Mouse (Mus musculus) cortical plate, adult 2 months (tissue): Measurements from ENCODE around the gene Phf21a. TPM values are rescaled to one million over a fixed set of nuclear protein-coding genes. Genes with fewer than 3 reads are reported as not detected.

Experiments
- H3K27ac ChIP-seq: fragments of 200-500 bp; 2 replicates; pipeline ENCODE4 v1.5.1; 2012; ENCODE audit warnings: low read length, control low read depth, inconsistent platforms; ENCODE audit not compliant: insufficient read depth
- H3K4me1 ChIP-seq: fragments of 200-500 bp; 2 replicates; pipeline ENCODE4 v1.6.1; 2011; ENCODE audit warnings: low read length; ENCODE audit not compliant: control insufficient read depth, insufficient read depth
- H3K4me3 ChIP-seq: fragments of 200-500 bp; 2 replicates; pipeline ENCODE4 v1.5.1; 2011; ENCODE audit warnings: mild to moderate bottlenecking, low read length, control low read depth; ENCODE audit not compliant: insufficient read depth
- CTCF ChIP-seq: fragments of 200-500 bp; IDR thresholded peaks from 2 replicates; pipeline ENCODE4 v1.5.1; 2011; ENCODE audit warnings: mild to moderate bottlenecking, control low read depth, low read length; ENCODE audit not compliant: insufficient read depth; ENCODE audit errors: extremely low read depth
- POLR2A ChIP-seq: fragments of 200-500 bp; IDR thresholded peaks from 2 replicates; pipeline ENCODE4 v1.6.1; 2011; ENCODE audit warnings: mild to moderate bottlenecking, low read length, control low read depth; ENCODE audit not compliant: insufficient read depth; ENCODE audit errors: extremely low read depth
- polyA plus RNA-seq: library from polyadenylated mRNA; depleted of rRNA; stranded (reverse); fragments of >200 nt; gene quantifications from 2 replicates; pipeline ENCODE4 v1.2.3, GENCODE M21; 2012

Phf21a gene
- polyA plus RNA-seq, 1 experiment: 47.1 TPM

DNA sequence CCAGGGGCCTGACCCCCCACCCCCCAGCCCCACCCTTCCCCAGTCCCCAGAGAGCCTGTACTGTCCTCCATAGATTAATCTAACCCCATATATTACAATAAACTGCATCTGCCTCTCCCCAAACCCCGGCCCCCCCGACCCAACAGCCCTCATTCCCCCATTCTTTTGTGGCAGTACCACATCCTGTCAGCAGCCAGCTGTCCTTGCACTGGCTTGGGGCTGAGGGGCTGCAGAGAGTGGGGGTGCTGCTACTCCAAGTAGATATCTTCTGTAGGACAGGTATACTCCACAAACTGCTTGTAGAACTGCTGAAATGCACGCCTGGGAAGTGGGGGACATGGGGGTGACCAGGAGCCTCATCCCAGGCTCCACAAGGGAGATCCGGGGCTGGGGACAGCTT lies 291.2 kb downstream of the Phf21a start:
- no peaks in the 10 kb centered on the region for H3K4me1 ChIP-seq
- H3K4me3 ChIP-seq: no peak overlapping the region
- TF ChIP-seq POLR2A: no peak
- TF ChIP-seq CTCF: no peak
- H3K27ac ChIP-seq: no peak overlapping the region

DNA sequence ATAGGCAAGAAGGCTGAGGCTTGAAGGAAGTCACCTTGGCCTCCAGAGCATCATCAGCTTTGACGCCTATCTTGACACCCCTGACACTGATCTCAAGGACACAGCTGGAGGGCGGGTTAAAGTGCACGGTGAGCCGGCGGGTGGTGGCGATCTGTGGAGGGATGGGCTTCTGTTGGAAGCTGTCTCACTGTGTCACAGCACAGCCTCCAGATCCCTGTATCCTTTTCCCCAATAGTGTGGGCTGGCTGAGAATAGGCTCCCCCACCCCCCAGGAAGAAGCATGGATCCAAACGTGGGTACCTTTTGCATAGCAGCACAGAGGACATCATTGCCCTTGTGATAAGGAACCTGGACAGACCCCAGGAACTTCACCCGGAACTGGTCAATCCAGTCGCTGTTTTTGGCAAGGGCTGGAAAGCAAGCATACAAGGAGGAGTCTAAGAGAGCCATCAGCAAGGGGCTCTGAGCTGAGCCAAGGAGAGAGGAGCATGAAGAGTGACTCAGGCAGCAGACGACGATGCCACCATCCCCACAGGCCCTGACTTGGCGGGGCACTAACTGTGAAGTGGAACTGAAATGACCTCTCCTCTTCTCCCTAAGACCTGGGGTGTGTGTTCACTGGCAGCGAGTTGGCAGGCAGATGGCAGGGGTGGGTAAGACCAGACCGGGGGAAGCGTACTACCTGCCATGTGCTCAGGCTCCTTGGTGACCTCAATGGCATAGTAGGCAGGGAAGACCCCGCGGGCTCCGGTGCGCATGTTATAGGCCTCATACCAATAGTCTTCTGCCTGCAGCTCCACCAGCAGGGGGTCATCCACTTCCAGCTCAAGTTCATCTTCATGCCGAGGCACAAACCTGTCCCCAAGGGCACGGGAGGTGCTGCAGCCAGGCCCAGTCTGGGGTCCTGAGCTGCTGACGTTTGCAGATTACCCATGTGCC lies 292.5 kb downstream of the Phf21a start:
- TF ChIP-seq CTCF (no peak), POLR2A (no peak)
- Histone ChIP-seq H3K4me1 (peaks cover 2% of the 10 kb centered on the region; the same call in 1 of the 2 replicates), H3K27ac (no peak overlapping the region), H3K4me3 (no peak overlapping the region)

DNA sequence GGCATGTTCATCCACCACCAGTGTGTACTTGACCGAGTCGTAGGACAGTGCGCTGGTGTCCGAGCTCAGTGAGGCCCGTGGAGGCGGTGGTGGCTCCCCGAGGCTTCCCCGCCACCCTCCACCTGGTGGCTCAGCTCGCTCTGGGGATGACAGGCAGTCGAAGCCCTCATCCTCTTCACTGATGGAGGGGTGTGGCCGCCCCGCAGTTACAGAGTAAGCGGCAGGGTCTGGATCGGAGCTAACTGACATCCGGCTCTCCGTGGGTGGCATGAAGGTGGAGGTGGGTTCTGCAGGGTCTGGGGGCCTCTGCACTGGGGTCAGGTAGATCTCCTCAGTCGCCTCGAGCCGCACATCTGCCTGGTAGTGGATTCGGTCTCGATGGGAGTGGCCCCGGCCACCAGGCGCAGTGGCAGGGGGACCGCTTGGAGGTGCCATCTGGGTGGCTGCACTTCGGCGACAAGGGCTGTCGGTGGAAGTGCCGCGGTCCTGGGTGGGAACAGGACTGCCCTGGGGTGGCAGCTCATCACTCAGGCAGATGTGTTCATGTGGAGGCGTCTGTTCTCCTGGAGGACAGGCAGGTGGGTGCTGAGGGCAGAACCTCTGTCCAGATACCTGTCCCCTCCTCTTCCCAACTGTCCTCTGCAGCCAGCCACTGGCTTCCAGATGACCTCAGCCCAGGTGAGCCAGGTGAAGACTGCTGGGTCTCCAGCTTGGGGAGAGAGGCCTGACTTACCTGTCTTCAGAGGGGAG lies 294.1 kb downstream of the Phf21a start:
- H3K4me3 ChIP-seq: peak overlapping the region; percentile 88
- H3K27ac ChIP-seq: peak overlapping the region; percentile 95
- H3K4me1 ChIP-seq: peaks cover 10% of the 10 kb centered on the region; the same call in 1 of the 2 replicates
- no peak for TF ChIP-seq POLR2A
- TF ChIP-seq CTCF: no peak

DNA sequence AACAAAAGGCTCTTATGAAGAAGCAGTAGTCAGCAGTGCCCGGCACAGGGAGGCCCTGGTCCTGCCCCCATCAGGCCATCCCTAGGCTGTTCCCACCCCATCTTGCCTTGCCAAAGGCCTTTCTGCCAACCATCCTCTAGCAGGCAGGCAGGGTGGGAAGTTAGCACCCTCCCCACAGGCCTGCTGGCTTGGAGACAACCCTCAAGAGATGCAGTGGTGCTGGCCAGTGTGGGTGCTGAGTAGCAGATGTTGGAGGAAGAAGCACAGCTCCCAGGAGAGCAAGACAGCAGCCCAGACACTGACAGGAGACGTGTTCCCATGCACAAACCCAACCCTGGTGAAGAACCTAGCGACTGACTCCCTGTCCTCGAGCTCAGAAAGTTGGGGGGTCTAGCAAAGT lies 294.7 kb downstream of the Phf21a start:
- TF ChIP-seq POLR2A: no peak; the same call in 1 of the 2 replicates
- TF ChIP-seq CTCF: no peak
- peaks cover 12% of the 10 kb centered on the region for H3K4me1 ChIP-seq
- H3K27ac ChIP-seq: peak overlapping the region; percentile 95
- H3K4me3 ChIP-seq: peak overlapping the region; percentile 88

DNA sequence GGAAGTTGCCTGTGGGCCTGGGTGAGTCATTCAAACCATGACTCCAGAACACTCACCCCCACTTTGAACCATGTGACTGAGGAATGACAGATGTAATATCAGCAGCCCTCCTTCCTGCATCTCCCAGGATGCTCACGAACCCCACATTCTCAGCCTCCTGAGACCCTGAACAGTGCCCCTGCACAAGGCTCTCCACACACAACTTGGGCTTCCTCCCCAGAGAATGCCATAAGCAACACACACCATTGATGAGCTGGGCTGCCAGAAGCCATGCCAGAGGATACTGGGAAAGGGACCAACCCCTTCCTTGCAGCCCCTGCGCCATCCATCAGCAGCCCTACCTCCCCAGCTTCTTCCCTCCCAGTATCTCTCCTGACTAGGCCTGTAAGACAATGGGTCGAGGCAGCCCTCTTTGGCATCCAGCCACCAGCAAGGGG lies 295.2 kb downstream of the Phf21a start:
- peaks cover 15% of the 10 kb centered on the region for H3K4me1 ChIP-seq
- peak overlapping the region; percentile 95 for H3K27ac ChIP-seq
- peak; percentile 48; the same call in 1 of the 2 replicates for TF ChIP-seq POLR2A
- no peak for TF ChIP-seq CTCF

DNA sequence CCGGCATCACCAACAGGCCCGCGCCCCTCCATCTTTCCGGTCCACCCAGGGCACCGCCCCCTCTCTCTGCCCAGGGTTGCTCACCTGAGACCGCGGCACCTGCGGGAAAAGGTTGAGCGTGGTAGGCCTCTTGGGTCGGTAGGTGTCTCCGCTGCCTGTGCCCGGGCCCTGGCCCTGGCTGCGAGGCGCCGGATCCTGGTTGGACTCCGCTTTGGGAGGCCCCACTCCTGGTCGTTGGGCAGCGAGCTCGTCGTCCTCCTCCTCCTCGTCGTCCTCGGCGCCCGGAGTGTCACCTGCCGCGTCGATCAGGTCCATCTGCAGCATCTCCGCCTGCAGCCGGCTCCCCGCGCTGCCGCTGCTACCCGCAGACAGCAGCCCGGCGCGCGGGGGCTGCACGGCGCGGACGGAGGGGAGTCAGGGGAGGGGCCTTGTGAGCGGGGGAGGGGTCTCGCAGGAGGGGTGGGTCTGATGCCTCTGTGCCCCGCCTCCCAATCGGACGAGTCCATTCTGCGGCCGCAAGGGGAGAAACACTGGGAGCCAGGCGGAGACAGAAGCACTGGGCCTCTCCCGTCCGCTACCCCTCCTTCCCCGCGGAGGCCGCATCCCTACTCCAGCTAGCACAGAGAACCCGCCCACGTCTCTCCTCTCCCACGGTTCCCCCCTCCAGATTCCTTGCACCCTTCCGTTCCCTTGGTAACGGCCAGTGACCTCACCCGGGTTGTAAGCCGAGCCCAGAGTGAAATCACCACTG lies 296.1 kb downstream of the Phf21a start:
- H3K27ac ChIP-seq: peak overlapping the region; percentile 95
- H3K4me3 ChIP-seq: peak overlapping the region; percentile 88
- TF ChIP-seq CTCF: no peak
- TF ChIP-seq POLR2A: peak; percentile 52
- peaks cover 15% of the 10 kb centered on the region for H3K4me1 ChIP-seq

More for the DNA sequence above, 295.2 kb downstream of the Phf21a start:
- peak overlapping the region; percentile 88 for H3K4me3 ChIP-seq

DNA sequence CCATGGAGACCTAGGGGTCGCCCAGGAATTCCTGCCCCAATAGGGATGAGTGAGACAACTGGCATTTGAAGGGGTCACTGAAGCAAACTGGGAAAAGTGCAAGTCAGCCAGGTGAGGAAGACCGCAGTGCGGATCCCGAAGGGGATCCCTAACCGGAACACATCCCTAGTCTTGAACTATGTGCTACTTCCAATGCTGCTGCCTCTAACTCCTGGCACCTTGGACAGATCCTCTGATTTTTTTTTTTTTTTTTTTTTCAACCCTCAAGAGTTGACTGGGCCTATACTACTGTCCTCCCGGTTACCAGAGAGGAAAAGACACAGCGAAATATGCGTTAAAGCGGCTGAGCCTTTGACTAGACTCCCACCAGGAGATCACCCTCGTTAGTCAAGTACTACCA lies 296.7 kb downstream of the Phf21a start:
- Histone ChIP-seq H3K27ac (peak overlapping the region; percentile 3; the same call in 1 of the 2 replicates), H3K4me1 (peaks cover 15% of the 10 kb centered on the region), H3K4me3 (peak overlapping the region; percentile 88)
- no peak for TF ChIP-seq POLR2A
- TF ChIP-seq CTCF: no peak

DNA sequence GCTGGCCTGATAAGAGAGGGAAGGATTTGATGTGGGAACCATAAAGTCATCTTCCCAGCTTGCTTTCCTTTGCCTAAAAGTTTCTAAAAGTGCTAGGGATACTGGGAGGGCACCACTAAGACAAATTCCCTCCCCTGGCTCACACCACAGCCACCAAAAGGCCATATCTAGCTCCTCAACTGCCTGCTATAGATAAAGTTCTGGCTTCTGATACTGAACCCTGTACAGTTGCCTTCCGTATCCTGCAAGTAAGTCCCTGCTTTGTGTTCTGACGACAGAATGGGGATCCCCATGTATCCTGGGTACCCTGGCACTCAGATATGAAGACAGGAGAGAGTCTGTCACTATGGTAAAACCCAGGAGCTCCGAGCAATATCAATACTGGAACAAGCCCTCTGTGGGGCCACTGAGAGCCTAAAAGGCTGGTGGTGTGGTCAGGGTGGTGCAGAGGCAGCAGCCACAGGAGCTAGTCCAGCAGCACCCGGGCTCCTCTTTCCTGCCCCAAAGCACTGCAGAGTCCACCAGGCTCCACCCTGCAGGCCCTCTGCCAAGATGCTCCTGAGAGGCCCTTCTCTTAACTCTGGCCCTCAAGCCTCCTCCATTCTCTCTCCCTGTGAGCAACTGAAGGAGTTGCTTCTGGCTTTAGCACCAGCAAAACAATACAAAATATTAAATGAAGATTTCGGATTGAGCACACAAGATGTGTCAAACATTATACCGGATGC lies 297.5 kb downstream of the Phf21a start:
- peaks cover 15% of the 10 kb centered on the region for H3K4me1 ChIP-seq
- TF ChIP-seq POLR2A (no peak), CTCF (no peak)
- H3K4me3 ChIP-seq: no peak overlapping the region; the same call in 1 of the 2 replicates
- H3K27ac ChIP-seq: peak overlapping the region; percentile 89; the same call in 1 of the 2 replicates
